Mouse (Mus musculus): ENCODE results near the gene Slc7a1. TPM values are rescaled to one million over a fixed set of nuclear protein-coding genes. Genes with fewer than 3 reads are reported as not detected.

Slc7a1 gene
- polyA plus RNA-seq, 1 experiment: 51.4 TPM

GRCm38 (mm10) chr5:148363441-148364113 is 36.1 kb downstream of the Slc7a1 start:
- Histone ChIP-seq H3K27me3 (ENCODE audit: control insufficient read depth, insufficient read depth, insufficient read length) (no peaks in the 10 kb centered on the region), H3K4me3 (no peak overlapping the region)
- TF ChIP-seq TCF3 (IDR thresholded peaks at IDR 0.05; ENCODE audit: insufficient read length, low read depth) (no peak), CEBPB (IDR thresholded peaks at IDR 0.05; ENCODE audit: insufficient read depth, poor library complexity, severe bottlenecking) (no peak), MAX (IDR thresholded peaks at IDR 0.05; ENCODE audit: low read depth) (no peak), MYOG (IDR thresholded peaks at IDR 0.05; ENCODE audit: control insufficient read depth in 1 of 3, insufficient read depth in 1 of 3, insufficient read length in 2 of 3, low read depth in 2 of 3) (no peak), POLR2AphosphoS2 (IDR thresholded peaks at IDR 0.05; ENCODE audit: insufficient read length, low read depth) (no peak), TCF12 (IDR thresholded peaks at IDR 0.05; ENCODE audit: insufficient read depth, poor library complexity, severe bottlenecking) (no peak), SRF (IDR thresholded peaks at IDR 0.05; ENCODE audit: control insufficient read depth, insufficient read length, low read depth) (no peak), MYOD1 (IDR thresholded peaks at IDR 0.05; ENCODE audit: control insufficient read depth in 1 of 3, insufficient read length in 2 of 3, low read depth in 2 of 3) (no peak)

GRCm38 (mm10) chr5:148362296-148362695 is 37.4 kb downstream of the Slc7a1 start:
- Histone ChIP-seq H3ac (ENCODE audit: control insufficient read depth, insufficient read length) (no peak overlapping the region), H3K27me3 (ENCODE audit: control insufficient read depth, insufficient read depth, insufficient read length) (no peaks in the 10 kb centered on the region), H3K36me3 (ENCODE audit: control insufficient read depth, insufficient read depth) (peaks cover 26% of the 10 kb centered on the region), H3K4me2 (ENCODE audit: low read depth) (peak overlapping the region; percentile 53), H3K79me2 (ENCODE audit: control insufficient read depth, insufficient read depth) (peaks cover 85% of the 10 kb centered on the region), H3K4me3 (no peak overlapping the region)
- TF ChIP-seq CEBPB (IDR thresholded peaks at IDR 0.05; ENCODE audit: insufficient read depth, poor library complexity, severe bottlenecking) (no peak), POLR2AphosphoS2 (IDR thresholded peaks at IDR 0.05; ENCODE audit: insufficient read length, low read depth) (no peak), MAX (IDR thresholded peaks at IDR 0.05; ENCODE audit: low read depth) (no peak), USF1 (IDR thresholded peaks at IDR 0.05; ENCODE audit: low read depth) (no peak), TCF12 (IDR thresholded peaks at IDR 0.05; ENCODE audit: insufficient read depth, poor library complexity, severe bottlenecking) (no peak)

More at GRCm38 (mm10) chr5:148363441-148364113, 36.1 kb downstream of the Slc7a1 start:
- Histone ChIP-seq H3ac (ENCODE audit: control insufficient read depth, insufficient read length) (no peak overlapping the region), H3K79me2 (ENCODE audit: control insufficient read depth, insufficient read depth) (peaks cover 85% of the 10 kb centered on the region), H3K36me3 (ENCODE audit: control insufficient read depth, insufficient read depth) (peaks cover 21% of the 10 kb centered on the region), H3K4me2 (ENCODE audit: low read depth) (no peak overlapping the region)

- H3K36me3 ChIP-seq (ENCODE audit: control insufficient read depth, insufficient read depth): peaks cover 32% of the 10 kb centered on the region
- no peak overlapping the region for H3K4me3 ChIP-seq
- TF ChIP-seq SRF (IDR thresholded peaks at IDR 0.05; ENCODE audit: control insufficient read depth, insufficient read length, low read depth) (no peak), MYOG (IDR thresholded peaks at IDR 0.05; ENCODE audit: control insufficient read depth in 1 of 3, insufficient read depth in 1 of 3, insufficient read length in 2 of 3, low read depth in 2 of 3) (peak in 2 of 3 experiments; percentile 23 to 56), REST (IDR thresholded peaks at IDR 0.05; ENCODE audit: insufficient read depth, insufficient read length) (no peak), MAX (IDR thresholded peaks at IDR 0.05; ENCODE audit: low read depth) (no peak), TCF3 (IDR thresholded peaks at IDR 0.05; ENCODE audit: insufficient read length, low read depth) (no peak), E2F4 (IDR thresholded peaks at IDR 0.05; ENCODE audit: insufficient read depth) (no peak), MYOD1 (IDR thresholded peaks at IDR 0.05; ENCODE audit: control insufficient read depth in 1 of 3, insufficient read length in 2 of 3, low read depth in 2 of 3) (peak in 2 of 3 experiments; percentile 84), CEBPB (IDR thresholded peaks at IDR 0.05; ENCODE audit: insufficient read depth, poor library complexity, severe bottlenecking) (no peak), TCF12 (IDR thresholded peaks at IDR 0.05; ENCODE audit: insufficient read depth, poor library complexity, severe bottlenecking) (peak; percentile 65), USF1 (IDR thresholded peaks at IDR 0.05; ENCODE audit: low read depth) (no peak), POLR2A (IDR thresholded peaks at IDR 0.05; ENCODE audit: insufficient read length, low read depth) (no peak)
- H3K79me2 ChIP-seq (ENCODE audit: control insufficient read depth, insufficient read depth): peaks cover 85% of the 10 kb centered on the region
- peak overlapping the region; percentile 53 for H3K4me2 ChIP-seq (ENCODE audit: low read depth)
- no peak overlapping the region for H3ac ChIP-seq (ENCODE audit: control insufficient read depth, insufficient read length)
- no peaks in the 10 kb centered on the region for H3K27me3 ChIP-seq (ENCODE audit: control insufficient read depth, insufficient read depth, insufficient read length)
Measured at GRCm38 (mm10) chr5:148361759-148362010, 38.0 kb downstream of the Slc7a1 start.

GRCm38 (mm10) chr5:148360922-148361758 is 38.6 kb downstream of the Slc7a1 start:
- TF ChIP-seq USF1 (IDR thresholded peaks at IDR 0.05; ENCODE audit: low read depth): no peak
- TF ChIP-seq E2F4 (IDR thresholded peaks at IDR 0.05; ENCODE audit: insufficient read depth): no peak
- peak in 2 of 3 experiments; percentile 11 to 40 for TF ChIP-seq MYOG (IDR thresholded peaks at IDR 0.05; ENCODE audit: control insufficient read depth in 1 of 3, insufficient read depth in 1 of 3, insufficient read length in 2 of 3, low read depth in 2 of 3)
- TF ChIP-seq TCF12 (IDR thresholded peaks at IDR 0.05; ENCODE audit: insufficient read depth, poor library complexity, severe bottlenecking): no peak
- TF ChIP-seq SRF (IDR thresholded peaks at IDR 0.05; ENCODE audit: control insufficient read depth, insufficient read length, low read depth): no peak
- TF ChIP-seq MAX (IDR thresholded peaks at IDR 0.05; ENCODE audit: low read depth): no peak
- TF ChIP-seq POLR2A (IDR thresholded peaks at IDR 0.05; ENCODE audit: insufficient read length, low read depth): no peak
- TF ChIP-seq POLR2AphosphoS2 (IDR thresholded peaks at IDR 0.05; ENCODE audit: insufficient read length, low read depth): no peak
- TF ChIP-seq MYOD1 (IDR thresholded peaks at IDR 0.05; ENCODE audit: control insufficient read depth in 1 of 3, insufficient read length in 2 of 3, low read depth in 2 of 3): peak in 2 of 3 experiments; percentile 42 to 62
- Histone ChIP-seq H3K27me3 (ENCODE audit: control insufficient read depth, insufficient read depth, insufficient read length) (no peaks in the 10 kb centered on the region), H3K36me3 (ENCODE audit: control insufficient read depth, insufficient read depth) (peaks cover 34% of the 10 kb centered on the region), H3K4me3 (no peak overlapping the region), H3K79me2 (ENCODE audit: control insufficient read depth, insufficient read depth) (peaks cover 85% of the 10 kb centered on the region), H3K4me2 (ENCODE audit: low read depth) (peak overlapping the region; percentile 53), H3ac (ENCODE audit: control insufficient read depth, insufficient read length) (no peak overlapping the region)

All from myocyte (in vitro differentiated cells).